In the genomic region with DNA sequence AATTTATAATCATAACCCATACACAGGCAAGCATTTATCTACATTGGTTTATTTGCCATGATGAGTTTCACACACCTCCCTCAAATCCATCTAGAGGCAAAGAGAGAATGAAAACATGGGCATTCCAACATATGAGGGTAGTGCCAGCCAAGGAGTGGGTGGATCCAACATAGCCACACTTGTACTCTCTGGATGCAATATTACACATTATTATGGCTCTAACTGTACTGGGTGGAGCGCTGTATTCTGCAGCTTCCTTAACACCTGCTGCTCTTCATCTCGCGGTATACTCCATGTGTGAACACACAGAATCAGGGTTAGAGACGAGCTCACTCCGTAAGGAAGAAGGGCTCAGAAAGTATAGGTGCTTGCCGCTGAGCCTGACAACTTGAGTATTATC, we compare ENCODE assay signal across 27 mouse cellular contexts.
DNase-seq lines count a peak whose midpoint lies in the region; ATAC-seq and TF ChIP-seq lines count a peak whose summit lies in the region.
"Had no signal": no experiment of that assay in that cellular context is flagged by ENCODE, and none has a peak within 500 bp of the region (broad histone marks: within the 10 kb centered on the region; RNA-seq: fewer than 3 reads in every experiment).

No protein-coding gene starts in this region.

- ATAC-seq in forebrain, postnatal 0 days = no peak
- no peak for ATAC-seq in hindbrain, postnatal 0 days
- ATAC-seq in hindbrain, embryonic 14.5 days (ENCODE audit: low FRiP score) = no peak
- no peak for ATAC-seq in midbrain, embryonic 11.5 days (ENCODE audit: low FRiP score)
- no peak for ATAC-seq in midbrain, embryonic 15.5 days (replicated peaks)
- ATAC-seq: intestine, embryonic 16.5 days; midbrain, embryonic 16.5 days; Patski had no signal

- H3K9me3 ChIP-seq in forebrain, postnatal 0 days (ENCODE audit: low read length) = no peaks in the 10 kb centered on the region
- H3K9me3 ChIP-seq in forebrain, embryonic 10.5 days = no peaks in the 10 kb centered on the region
- no peaks in the 10 kb centered on the region for H3K9me3 ChIP-seq in hindbrain, postnatal 0 days (ENCODE audit: low read length)
- no peaks in the 10 kb centered on the region for H3K9me3 ChIP-seq in hindbrain, embryonic 14.5 days (ENCODE audit: control insufficient read depth, low read length)
- H3K9me3 ChIP-seq in midbrain, embryonic 11.5 days (ENCODE audit: control insufficient read depth, low read length) = no peaks in the 10 kb centered on the region
- no peaks in the 10 kb centered on the region for H3K9me3 ChIP-seq in midbrain, embryonic 15.5 days
- H3K9me3 ChIP-seq: embryonic facial prominence, embryonic 13.5 days; limb, embryonic 12.5 days; liver, embryonic 15.5 days had no signal

- no peak overlapping the region for H3K4me3 ChIP-seq in forebrain, postnatal 0 days (ENCODE audit: low read depth, low read length)
- H3K4me3 ChIP-seq in forebrain, embryonic 10.5 days = no peak overlapping the region
- no peak overlapping the region for H3K4me3 ChIP-seq in hindbrain, postnatal 0 days (ENCODE audit: low read length)
- no peak overlapping the region for H3K4me3 ChIP-seq in hindbrain, embryonic 14.5 days (replicated peaks; ENCODE audit: low read length)
- no peak overlapping the region for H3K4me3 ChIP-seq in midbrain, embryonic 11.5 days (ENCODE audit: low read depth, low read length)
- H3K4me3 ChIP-seq in midbrain, embryonic 15.5 days = no peak overlapping the region
- H3K4me3 ChIP-seq: embryonic facial prominence, embryonic 13.5 days; limb, embryonic 12.5 days; liver, embryonic 15.5 days had no signal

- H3K4me1 ChIP-seq in forebrain, postnatal 0 days (ENCODE audit: insufficient read depth) = peaks cover 12% of the 10 kb centered on the region
- H3K4me1 ChIP-seq in forebrain, embryonic 10.5 days = peaks cover 7% of the 10 kb centered on the region
- H3K4me1 ChIP-seq in hindbrain, postnatal 0 days (ENCODE audit: insufficient read depth, low read length) = peaks cover 4% of the 10 kb centered on the region; the same call in 1 of the 2 replicates
- no peaks in the 10 kb centered on the region for H3K4me1 ChIP-seq in hindbrain, embryonic 14.5 days (replicated peaks; ENCODE audit: control insufficient read depth, insufficient read depth, low read length)
- H3K4me1 ChIP-seq in midbrain, embryonic 11.5 days (ENCODE audit: control insufficient read depth, insufficient read depth, low read length) = no peaks in the 10 kb centered on the region
- no peaks in the 10 kb centered on the region for H3K4me1 ChIP-seq in midbrain, embryonic 15.5 days
- H3K4me1 ChIP-seq: embryonic facial prominence, embryonic 13.5 days; limb, embryonic 12.5 days; liver, embryonic 15.5 days had no signal

- 0 out of 2 replicates have a peak overlapping the region, but pooled peaks have one; percentile 5 for H3K27ac ChIP-seq in forebrain, postnatal 0 days (ENCODE audit: low read depth, low read length)
- H3K27ac ChIP-seq in forebrain, embryonic 10.5 days = no peak overlapping the region
- H3K27ac ChIP-seq in hindbrain, postnatal 0 days = 0 out of 2 replicates have a peak overlapping the region, but pooled peaks have one; percentile 16
- no peak overlapping the region for H3K27ac ChIP-seq in hindbrain, embryonic 14.5 days
- no peak overlapping the region for H3K27ac ChIP-seq in midbrain, embryonic 11.5 days (ENCODE audit: low read depth, low read length)
- no peak overlapping the region for H3K27ac ChIP-seq in midbrain, embryonic 15.5 days
- H3K27ac ChIP-seq: embryonic facial prominence, embryonic 13.5 days; limb, embryonic 12.5 days; liver, embryonic 15.5 days; stomach, postnatal 0 days had no signal

- H3K9ac ChIP-seq in forebrain, postnatal 0 days = no peak overlapping the region
- no peak overlapping the region for H3K9ac ChIP-seq in hindbrain, postnatal 0 days (replicated peaks; ENCODE audit: low read length)
- no peak overlapping the region for H3K9ac ChIP-seq in hindbrain, embryonic 14.5 days
- H3K9ac ChIP-seq in midbrain, embryonic 11.5 days (ENCODE audit: low read length) = no peak overlapping the region
- no peak overlapping the region for H3K9ac ChIP-seq in midbrain, embryonic 15.5 days
- H3K9ac ChIP-seq: embryonic facial prominence, embryonic 13.5 days; limb, embryonic 12.5 days; liver, embryonic 15.5 days; lung, embryonic 14.5 days had no signal

- H3K4me2 ChIP-seq in forebrain, postnatal 0 days (ENCODE audit: low read depth) = no peak overlapping the region
- no peak overlapping the region for H3K4me2 ChIP-seq in hindbrain, postnatal 0 days (ENCODE audit: low read depth, low read length)
- H3K4me2 ChIP-seq in hindbrain, embryonic 14.5 days (replicated peaks) = no peak overlapping the region
- no peak overlapping the region for H3K4me2 ChIP-seq in midbrain, embryonic 11.5 days
- H3K4me2 ChIP-seq in midbrain, embryonic 15.5 days = no peak overlapping the region
- H3K4me2 ChIP-seq: embryonic facial prominence, embryonic 13.5 days; limb, embryonic 12.5 days; liver, embryonic 15.5 days; lung, embryonic 14.5 days had no signal

- 75% methylated on average over 6 of the region's 6 CpGs for WGBS in forebrain, postnatal 0 days
- WGBS in forebrain, embryonic 10.5 days = 96% methylated on average over 6 of the region's 6 CpGs
- WGBS in hindbrain, postnatal 0 days = 92% methylated on average over 6 of the region's 6 CpGs
- WGBS in hindbrain, embryonic 14.5 days = 97% methylated on average over 6 of the region's 6 CpGs
- 92% methylated on average over 6 of the region's 6 CpGs for WGBS in midbrain, embryonic 11.5 days
- 90% methylated on average over 6 of the region's 6 CpGs for WGBS in midbrain, embryonic 15.5 days

- no peaks in the 10 kb centered on the region; the same call in 1 of the 2 replicates for H3K36me3 ChIP-seq in forebrain, postnatal 0 days (ENCODE audit: insufficient read depth)
- H3K36me3 ChIP-seq in forebrain, embryonic 10.5 days (replicated peaks) = peaks cover 4% of the 10 kb centered on the region; the same call in 1 of the 2 replicates
- H3K36me3 ChIP-seq in hindbrain, postnatal 0 days (ENCODE audit: insufficient read depth, low read length) = peaks cover 6% of the 10 kb centered on the region; the same call in 1 of the 2 replicates
- H3K36me3 ChIP-seq in hindbrain, embryonic 14.5 days (replicated peaks; ENCODE audit: control insufficient read depth, insufficient read depth) = peaks cover 15% of the 10 kb centered on the region
- no peaks in the 10 kb centered on the region for H3K36me3 ChIP-seq in midbrain, embryonic 11.5 days (ENCODE audit: control insufficient read depth, insufficient read depth, low read length)
- H3K36me3 ChIP-seq in midbrain, embryonic 15.5 days (replicated peaks) = no peaks in the 10 kb centered on the region; the same call in none of the 2 replicates
- H3K36me3 ChIP-seq: liver, embryonic 15.5 days had no signal

- H3K27me3 ChIP-seq in forebrain, postnatal 0 days (ENCODE audit: insufficient read depth, low read length) = no peaks in the 10 kb centered on the region
- H3K27me3 ChIP-seq in forebrain, embryonic 10.5 days (ENCODE audit: poor library complexity, severe bottlenecking) = no peaks in the 10 kb centered on the region
- no peaks in the 10 kb centered on the region for H3K27me3 ChIP-seq in hindbrain, postnatal 0 days (ENCODE audit: insufficient read depth, low read length)
- H3K27me3 ChIP-seq in hindbrain, embryonic 14.5 days (ENCODE audit: control insufficient read depth, insufficient read depth, low read length) = no peaks in the 10 kb centered on the region
- H3K27me3 ChIP-seq in midbrain, embryonic 11.5 days (ENCODE audit: control insufficient read depth, insufficient read depth, low read length) = no peaks in the 10 kb centered on the region
- no peaks in the 10 kb centered on the region for H3K27me3 ChIP-seq in midbrain, embryonic 15.5 days (replicated peaks)
- H3K27me3 ChIP-seq: embryonic facial prominence, embryonic 13.5 days; limb, embryonic 12.5 days; liver, embryonic 15.5 days; Patski had no signal

- no peak for DNase-seq in forebrain, postnatal 0 days
- DNase-seq in forebrain, embryonic 10.5 days (ENCODE audit: extremely low spot score, low spot score) = no peak
- no peak for DNase-seq in hindbrain, postnatal 0 days (ENCODE audit: low spot score)
- no peak for DNase-seq in hindbrain, embryonic 14.5 days (ENCODE audit: low spot score)
- peak; percentile 51 for DNase-seq in midbrain, embryonic 11.5 days (ENCODE audit: low spot score, missing footprints)
- DNase-seq in layer of hippocampus, adult 9-11 months = peak; percentile 83
- no peak for DNase-seq in thymus, postnatal 4 days
- DNase-seq: adrenal gland, postnatal 10 days; cerebellum, adult 11-12 months; cerebellum, adult 9-11 months; gastrocnemius, postnatal 10 days; heart, postnatal 14 days; kidney, adult 9 months; kidney, postnatal 10 days; lung, embryonic 14.5 days; lung, postnatal 14 days; right cerebral cortex, postnatal 4 days; thymus, adult 18-20 months; thymus, postnatal 25 days had no signal

- no peak for TF ChIP-seq CTCF in forebrain, postnatal 0 days (IDR thresholded peaks at IDR 0.05; ENCODE audit: low read depth)
- no peak for TF ChIP-seq CTCF in hindbrain, postnatal 0 days (IDR thresholded peaks at IDR 0.05; ENCODE audit: low read depth)

Comparison
In these comparisons a context has a peak if more than half of its experiments do, and no peak if none do; other contexts are left out.
1. H3K27ac ChIP-seq: peak in forebrain, postnatal 0 days (single experiment) and hindbrain, postnatal 0 days (single experiment); none in forebrain, embryonic 10.5 days (single experiment), hindbrain, embryonic 14.5 days (single experiment), midbrain, embryonic 11.5 days (single experiment) and midbrain, embryonic 15.5 days (single experiment).
2. DNase-seq: peak in midbrain, embryonic 11.5 days (single experiment) and layer of hippocampus, adult 9-11 months (single experiment); none in forebrain, postnatal 0 days (single experiment), forebrain, embryonic 10.5 days (single experiment), hindbrain, postnatal 0 days (single experiment), hindbrain, embryonic 14.5 days (single experiment) and thymus, postnatal 4 days (single experiment).